Mouse (Mus musculus): ENCODE data around the gene Fdxacb1.

The Fdxacb1 gene

DNA sequence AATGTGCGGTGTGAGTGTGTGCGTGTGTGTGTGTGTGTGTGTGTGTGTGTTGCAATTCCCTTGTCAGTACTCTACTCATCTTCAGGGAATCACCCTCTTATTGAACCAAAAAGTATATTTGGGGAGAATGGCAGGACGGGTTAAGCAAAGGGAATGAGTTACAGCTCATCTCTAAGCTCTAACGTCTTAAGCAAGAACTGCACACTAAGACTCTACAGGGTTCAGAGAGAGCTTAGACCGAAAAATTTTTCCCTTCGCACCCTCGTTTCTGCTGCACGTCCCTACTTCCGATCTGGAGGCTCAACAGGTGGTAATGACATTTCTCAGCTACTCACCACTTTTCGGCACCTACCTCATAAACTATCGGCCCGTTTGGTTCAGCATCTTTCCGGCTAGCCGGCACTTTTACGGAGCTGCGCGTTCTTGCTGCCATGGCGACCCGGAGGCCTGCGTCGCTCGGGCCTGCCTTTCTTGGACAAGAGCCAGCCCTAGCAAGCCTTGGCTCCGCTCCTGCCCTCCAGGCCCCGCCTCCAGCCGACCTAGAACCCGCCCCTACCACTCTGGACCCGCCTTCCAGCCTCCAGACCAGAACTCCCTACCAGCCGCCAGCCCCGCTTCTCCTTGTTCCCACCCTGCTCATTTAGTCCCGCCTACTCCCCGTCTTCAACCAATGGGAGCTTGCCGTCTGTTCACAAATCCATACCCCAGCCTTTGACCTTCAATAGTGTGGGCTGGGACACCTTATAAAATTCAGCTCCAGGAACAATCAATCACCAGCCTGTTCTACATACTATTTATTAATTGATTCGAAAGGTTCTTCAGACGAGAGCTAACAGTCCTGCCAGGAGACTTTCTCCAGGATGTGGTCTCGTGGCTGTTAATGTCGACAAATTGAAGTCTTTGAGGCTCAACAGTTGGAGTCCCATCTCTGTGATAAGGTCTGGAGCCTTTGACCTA lies 28.8 kb upstream of the Fdxacb1 start, which contains the start of gene Dixdc1:
Dixdc1 (minus strand) TSS at position 604 of the 957 bp plus-strand sequence.
- Histone ChIP-seq H3K36me3 (ENCODE audit: control insufficient read depth, insufficient read depth, low read length, poor library complexity, severe bottlenecking) (no peaks in the 10 kb centered on the region), H3K27me3 (ENCODE audit: control insufficient read depth, insufficient read depth, low read length, poor library complexity, severe bottlenecking) (no peaks in the 10 kb centered on the region; the same call in 1 of the 2 replicates)
- DNase-seq (ENCODE audit: low read depth, low spot score) = peak; percentile 77

DNA sequence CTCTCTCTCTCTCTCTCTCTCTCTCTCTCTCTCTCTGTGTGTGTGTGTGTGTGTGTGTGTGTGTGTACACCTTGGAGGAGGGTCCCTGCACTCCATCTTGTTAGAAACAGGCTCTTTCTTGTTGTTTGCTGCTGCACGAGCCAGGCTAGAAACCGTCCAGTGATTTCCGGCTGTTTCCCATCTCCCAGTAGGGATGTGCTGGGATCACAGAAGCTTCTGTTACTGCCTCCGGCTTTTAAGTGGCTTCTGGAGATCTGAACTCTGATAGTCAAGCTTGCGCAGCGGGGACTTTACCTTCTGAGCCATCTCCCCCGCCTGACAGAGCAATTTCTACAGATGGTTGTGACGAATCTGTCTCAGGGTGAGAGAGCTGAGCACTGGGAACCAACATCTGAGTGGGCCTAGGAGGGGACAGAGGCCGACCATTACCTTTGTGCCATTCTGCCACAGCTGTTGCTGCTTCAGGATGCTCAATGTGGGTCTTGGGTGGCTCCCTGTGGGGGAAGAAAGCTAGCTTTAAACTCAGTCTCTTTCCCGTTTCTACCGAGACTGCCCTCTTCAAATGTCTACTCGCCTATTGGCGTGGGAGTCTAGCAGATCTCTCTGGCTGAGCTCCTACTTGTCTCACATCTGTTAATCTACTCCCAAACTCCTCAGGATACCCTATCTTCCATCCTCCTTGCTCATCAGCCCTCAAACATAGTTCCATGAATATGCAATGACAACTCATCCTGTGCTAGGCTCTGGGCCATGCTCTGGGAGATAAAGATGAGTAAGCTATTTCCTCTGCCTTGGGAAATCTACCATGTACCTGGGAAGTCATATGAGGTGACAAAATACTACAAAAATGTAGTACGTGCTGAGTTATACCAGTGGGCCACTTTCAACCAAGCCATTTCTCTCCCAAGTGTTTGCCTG lies 26.9 kb upstream of the Fdxacb1 start:
- no peak for DNase-seq (ENCODE audit: low read depth, low spot score)
- H3K27me3 ChIP-seq (ENCODE audit: control insufficient read depth, insufficient read depth, low read length, poor library complexity, severe bottlenecking) = no peaks in the 10 kb centered on the region; the same call in 1 of the 2 replicates
- H3K36me3 ChIP-seq (ENCODE audit: control insufficient read depth, insufficient read depth, low read length, poor library complexity, severe bottlenecking) = no peaks in the 10 kb centered on the region

DNA sequence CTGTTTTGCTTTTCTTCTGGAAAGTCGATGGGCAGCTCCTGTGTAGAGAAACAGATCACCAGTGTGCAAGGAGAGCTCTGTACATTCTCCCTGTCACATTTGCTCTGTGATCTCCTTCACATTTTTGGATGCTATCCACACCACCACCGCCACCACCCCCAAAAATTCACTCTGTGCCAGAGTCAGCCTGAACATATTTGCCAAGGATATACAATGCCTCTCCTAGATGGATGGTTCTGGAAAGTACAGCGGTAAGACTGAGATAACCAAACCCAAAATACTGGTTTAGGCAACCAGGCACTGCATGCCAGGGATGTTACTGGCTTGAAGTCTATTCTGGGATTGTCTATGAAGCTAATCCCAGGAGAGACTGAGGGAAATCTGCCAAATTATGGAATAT lies 25.8 kb upstream of the Fdxacb1 start:
- no peak for DNase-seq (ENCODE audit: low read depth, low spot score)
- Histone ChIP-seq H3K36me3 (ENCODE audit: control insufficient read depth, insufficient read depth, low read length, poor library complexity, severe bottlenecking) (no peaks in the 10 kb centered on the region), H3K27me3 (ENCODE audit: control insufficient read depth, insufficient read depth, low read length, poor library complexity, severe bottlenecking) (no peaks in the 10 kb centered on the region; the same call in 1 of the 2 replicates)

DNA sequence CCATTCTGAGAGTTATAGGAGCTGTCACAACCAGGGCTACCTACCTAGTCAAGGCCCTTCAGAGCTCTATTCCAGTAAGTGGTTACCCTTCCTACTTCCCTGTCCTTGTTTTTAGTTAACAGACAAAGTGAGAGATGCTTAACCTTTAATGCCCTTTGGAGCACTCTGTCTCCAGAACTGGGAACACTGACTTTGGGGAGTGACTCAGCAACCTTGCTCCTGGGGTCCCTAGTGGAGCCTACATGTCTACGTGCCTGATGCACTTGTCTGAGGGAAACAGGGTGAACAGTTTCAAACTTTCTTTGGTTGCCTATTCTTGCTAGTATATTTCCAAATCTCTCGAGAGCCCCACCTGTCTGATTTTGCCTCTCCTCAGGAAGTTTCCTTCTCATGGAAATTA lies 25.3 kb upstream of the Fdxacb1 start:
- H3K36me3 ChIP-seq (ENCODE audit: control insufficient read depth, insufficient read depth, low read length, poor library complexity, severe bottlenecking) = no peaks in the 10 kb centered on the region
- no peak for DNase-seq (ENCODE audit: low read depth, low spot score)
- H3K27me3 ChIP-seq (ENCODE audit: control insufficient read depth, insufficient read depth, low read length, poor library complexity, severe bottlenecking) = no peaks in the 10 kb centered on the region; the same call in 1 of the 2 replicates

DNA sequence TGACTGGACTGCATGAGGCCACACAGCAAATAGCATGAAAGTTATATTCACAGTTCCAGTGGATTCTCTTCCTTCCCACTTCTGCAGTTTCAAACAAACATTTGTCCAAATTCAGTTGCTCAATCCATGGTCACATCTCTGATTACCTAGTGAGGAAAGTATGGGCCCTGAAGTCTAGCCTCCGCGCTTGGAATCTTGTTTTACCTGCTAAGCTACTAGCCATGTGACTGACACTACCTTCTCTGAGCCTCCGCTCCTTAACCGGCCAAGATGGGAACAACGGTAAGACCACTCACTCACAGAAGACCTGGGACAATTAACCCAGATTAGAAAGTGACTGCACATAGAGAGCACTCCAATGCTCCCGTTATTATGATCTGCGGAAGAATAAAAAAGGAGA lies 22.2 kb upstream of the Fdxacb1 start:
- DNase-seq (ENCODE audit: low read depth, low spot score) = no peak
- Histone ChIP-seq H3K27me3 (ENCODE audit: control insufficient read depth, insufficient read depth, low read length, poor library complexity, severe bottlenecking) (no peaks in the 10 kb centered on the region; the same call in 1 of the 2 replicates), H3K36me3 (ENCODE audit: control insufficient read depth, insufficient read depth, low read length, poor library complexity, severe bottlenecking) (no peaks in the 10 kb centered on the region)

DNA sequence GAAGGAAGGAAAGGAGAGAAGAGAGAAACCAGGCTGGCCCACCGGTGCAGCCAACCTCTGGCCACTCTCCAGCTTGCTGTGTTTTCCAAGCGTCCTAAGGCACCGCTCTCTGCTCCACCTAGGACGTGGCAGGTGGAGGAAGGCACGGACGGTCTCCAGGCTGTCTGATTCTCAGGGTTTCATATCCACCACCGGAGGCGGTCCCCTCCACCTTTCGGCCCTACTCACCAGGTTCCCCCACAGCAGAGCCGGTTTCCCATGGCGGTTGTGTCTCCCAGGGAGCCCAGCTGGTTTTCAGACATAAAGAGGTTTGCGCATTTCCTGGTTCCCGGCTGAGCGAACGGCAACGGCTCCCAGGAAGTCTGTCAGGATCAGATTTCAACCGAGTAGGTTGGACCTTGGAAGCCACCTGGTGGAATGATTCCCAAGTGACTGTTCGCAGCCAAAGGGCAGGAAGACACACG lies 21.8 kb upstream of the Fdxacb1 start, which contains the start of gene 2310030G06Rik:
2310030G06Rik (minus strand) TSS at position 323 of the 464 bp plus-strand sequence.
- Histone ChIP-seq H3K36me3 (ENCODE audit: control insufficient read depth, insufficient read depth, low read length, poor library complexity, severe bottlenecking) (no peaks in the 10 kb centered on the region), H3K27me3 (ENCODE audit: control insufficient read depth, insufficient read depth, low read length, poor library complexity, severe bottlenecking) (no peaks in the 10 kb centered on the region; the same call in 1 of the 2 replicates)
- no peak for DNase-seq (ENCODE audit: low read depth, low spot score)

DNA sequence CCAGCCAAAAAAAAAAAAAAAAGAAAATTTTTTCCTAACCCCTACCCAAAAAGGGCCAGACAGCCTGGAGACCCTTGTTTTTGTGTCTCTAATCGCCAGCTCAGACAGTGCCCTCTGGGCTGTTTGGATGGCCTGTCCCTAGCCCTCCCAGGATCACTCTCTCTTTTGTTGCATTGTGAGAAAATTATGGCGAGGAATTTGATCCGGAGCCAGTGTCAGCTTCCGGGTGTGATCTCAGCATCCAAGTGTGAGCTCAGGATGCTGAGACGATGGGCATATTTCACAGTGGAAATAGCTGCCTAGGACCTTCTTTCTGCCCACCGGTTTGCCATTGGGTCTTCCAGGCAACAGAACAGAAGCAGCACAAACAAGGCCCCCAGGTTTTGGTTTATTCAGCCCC lies 17.3 kb upstream of the Fdxacb1 start:
- no peak for DNase-seq (ENCODE audit: low read depth, low spot score)
- no peaks in the 10 kb centered on the region for H3K36me3 ChIP-seq (ENCODE audit: control insufficient read depth, insufficient read depth, low read length, poor library complexity, severe bottlenecking)
- H3K27me3 ChIP-seq (ENCODE audit: control insufficient read depth, insufficient read depth, low read length, poor library complexity, severe bottlenecking) = no peaks in the 10 kb centered on the region

DNA sequence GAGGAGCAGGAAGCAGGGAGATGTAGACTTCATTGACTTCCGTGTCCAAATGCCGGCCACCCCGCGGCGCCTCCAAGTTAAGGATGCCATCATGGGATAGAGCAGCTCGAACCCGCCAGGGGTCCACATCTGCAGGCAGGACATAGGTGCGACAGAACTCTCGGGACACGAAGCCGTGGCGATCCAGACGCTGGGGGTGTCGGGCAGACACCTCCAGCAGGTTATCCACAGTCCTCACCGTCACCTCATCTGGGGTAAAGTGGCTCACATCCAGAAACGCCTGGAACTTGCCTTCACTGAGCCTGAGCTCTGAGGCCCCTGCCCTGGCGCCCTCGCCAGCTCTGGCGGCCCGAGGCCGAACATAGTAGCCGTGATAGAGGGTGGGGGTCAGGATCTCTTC lies 16.7 kb upstream of the Fdxacb1 start, which contains the start of gene Cryab:
Cryab (plus strand) TSS at position 3 of the 400 bp plus-strand sequence.
- no peaks in the 10 kb centered on the region for H3K36me3 ChIP-seq (ENCODE audit: control insufficient read depth, insufficient read depth, low read length, poor library complexity, severe bottlenecking)
- no peaks in the 10 kb centered on the region for H3K27me3 ChIP-seq (ENCODE audit: control insufficient read depth, insufficient read depth, low read length, poor library complexity, severe bottlenecking)
- DNase-seq (ENCODE audit: low read depth, low spot score) = no peak

DNA sequence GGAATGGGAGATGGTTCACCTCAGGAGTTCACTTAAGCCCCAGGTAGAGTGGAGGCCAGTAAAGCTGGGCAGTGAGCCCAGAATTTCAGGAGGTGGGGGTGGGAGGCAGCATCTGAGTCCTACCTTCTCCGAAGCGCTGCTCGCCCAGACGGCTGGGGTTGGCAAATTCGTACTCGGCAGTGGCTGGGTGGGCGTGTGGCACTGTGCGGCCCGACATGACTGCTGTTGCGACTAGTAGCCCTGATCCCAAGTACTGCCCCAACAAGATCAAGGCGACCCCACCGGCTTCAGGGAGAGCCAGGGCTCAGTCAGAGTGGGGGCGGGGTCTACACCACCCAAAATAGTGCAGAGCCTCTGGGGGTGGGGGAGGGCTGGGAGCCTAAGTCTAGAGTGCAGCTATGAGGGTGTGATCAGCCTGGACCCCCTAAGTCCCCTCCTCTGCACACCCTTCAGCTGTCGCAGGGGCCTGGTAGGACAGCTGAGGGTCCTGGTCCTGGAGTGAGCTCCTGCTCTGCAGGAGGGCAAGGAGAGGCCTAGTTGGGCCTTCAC lies 15.9 kb upstream of the Fdxacb1 start, which contains the start of gene Hspb2:
Hspb2 (minus strand) TSS at position 301 of the 549 bp plus-strand sequence.
- Histone ChIP-seq H3K36me3 (ENCODE audit: control insufficient read depth, insufficient read depth, low read length, poor library complexity, severe bottlenecking) (no peaks in the 10 kb centered on the region), H3K27me3 (ENCODE audit: control insufficient read depth, insufficient read depth, low read length, poor library complexity, severe bottlenecking) (no peaks in the 10 kb centered on the region)
- no peak for DNase-seq (ENCODE audit: low read depth, low spot score)

DNA sequence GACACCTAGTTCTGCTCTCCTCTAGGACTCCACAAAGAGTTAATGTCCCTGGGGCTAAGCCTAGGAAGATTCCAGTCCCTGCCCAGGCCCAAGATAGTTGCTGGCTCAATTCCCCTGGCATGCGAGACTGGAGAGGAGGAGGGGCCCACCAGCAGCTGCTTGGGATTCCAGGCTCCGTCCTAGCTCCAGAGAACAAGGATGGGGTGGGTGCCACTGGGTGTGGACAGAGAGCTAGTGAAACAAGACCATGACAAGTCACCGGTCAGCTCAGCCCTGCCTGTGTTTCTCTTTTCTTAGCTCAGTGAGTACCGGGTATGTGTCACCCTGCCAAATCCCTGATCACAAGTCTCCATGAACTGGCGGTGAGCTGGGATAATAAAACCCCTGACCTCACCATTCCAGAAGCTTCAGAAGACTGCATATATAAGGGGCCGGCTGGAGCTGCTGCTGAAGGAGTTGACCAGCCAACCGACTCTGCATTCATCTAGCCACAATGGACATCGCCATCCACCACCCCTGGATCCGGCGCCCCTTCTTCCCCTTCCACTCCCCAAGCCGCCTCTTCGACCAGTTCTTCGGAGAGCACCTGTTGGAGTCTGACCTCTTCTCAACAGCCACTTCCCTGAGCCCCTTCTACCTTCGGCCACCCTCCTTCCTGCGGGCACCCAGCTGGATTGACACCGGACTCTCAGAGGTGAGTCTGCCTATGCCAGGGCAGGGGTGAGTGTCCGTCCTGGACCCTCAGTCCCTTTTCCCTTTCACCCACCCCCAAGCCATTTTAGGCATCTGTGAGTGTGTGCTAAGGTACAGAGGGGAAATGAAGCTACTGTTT lies 15.0 kb upstream of the Fdxacb1 start:
- Histone ChIP-seq H3K27me3 (ENCODE audit: control insufficient read depth, insufficient read depth, low read length, poor library complexity, severe bottlenecking) (no peaks in the 10 kb centered on the region), H3K36me3 (ENCODE audit: control insufficient read depth, insufficient read depth, low read length, poor library complexity, severe bottlenecking) (no peaks in the 10 kb centered on the region)
- no peak for DNase-seq (ENCODE audit: low read depth, low spot score)

DNA sequence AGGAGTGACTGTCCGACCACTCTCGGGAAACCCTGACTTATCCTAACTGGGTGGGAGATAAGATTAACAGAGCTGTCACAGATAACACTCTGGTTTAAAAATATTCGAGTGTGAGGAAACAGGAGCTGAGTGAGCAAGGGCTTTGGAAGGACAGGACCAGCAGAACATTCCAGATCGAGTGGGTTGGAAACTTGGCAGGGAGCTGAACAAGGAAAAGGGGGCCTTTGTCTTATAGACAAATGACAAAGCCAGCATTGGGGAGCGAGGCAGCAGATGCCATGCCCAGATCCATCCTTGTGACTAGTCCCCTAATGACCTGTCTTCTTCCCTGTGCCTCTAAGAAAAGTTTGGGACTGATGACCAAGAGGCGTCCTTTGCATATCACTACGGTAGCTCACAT lies 14.1 kb upstream of the Fdxacb1 start:
- H3K27me3 ChIP-seq (ENCODE audit: control insufficient read depth, insufficient read depth, low read length, poor library complexity, severe bottlenecking) = no peaks in the 10 kb centered on the region
- no peaks in the 10 kb centered on the region for H3K36me3 ChIP-seq (ENCODE audit: control insufficient read depth, insufficient read depth, low read length, poor library complexity, severe bottlenecking)
- no peak for DNase-seq (ENCODE audit: low read depth, low spot score)

DNA sequence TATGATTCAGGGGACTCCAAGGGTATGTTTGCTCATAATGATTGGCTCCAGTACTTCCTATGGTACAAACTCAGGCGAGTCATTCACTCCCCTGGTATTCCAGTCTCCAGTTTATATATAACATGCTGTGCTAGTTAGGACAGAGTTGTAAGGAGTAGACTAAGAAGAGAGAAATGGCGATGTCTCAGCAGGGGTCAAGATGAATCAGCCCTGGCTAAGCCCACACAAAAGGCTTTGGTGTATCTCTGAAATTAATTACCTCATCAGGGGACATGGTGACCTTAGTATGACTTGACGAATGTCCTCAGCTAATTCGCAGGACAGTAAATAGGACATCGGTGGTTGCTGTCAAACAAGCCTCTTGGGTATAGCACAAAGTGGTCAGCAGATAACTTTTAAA lies 11.3 kb upstream of the Fdxacb1 start:
- H3K27me3 ChIP-seq (ENCODE audit: control insufficient read depth, insufficient read depth, low read length, poor library complexity, severe bottlenecking) = no peaks in the 10 kb centered on the region
- DNase-seq (ENCODE audit: low read depth, low spot score) = no peak
- H3K36me3 ChIP-seq (ENCODE audit: control insufficient read depth, insufficient read depth, low read length, poor library complexity, severe bottlenecking) = no peaks in the 10 kb centered on the region

DNA sequence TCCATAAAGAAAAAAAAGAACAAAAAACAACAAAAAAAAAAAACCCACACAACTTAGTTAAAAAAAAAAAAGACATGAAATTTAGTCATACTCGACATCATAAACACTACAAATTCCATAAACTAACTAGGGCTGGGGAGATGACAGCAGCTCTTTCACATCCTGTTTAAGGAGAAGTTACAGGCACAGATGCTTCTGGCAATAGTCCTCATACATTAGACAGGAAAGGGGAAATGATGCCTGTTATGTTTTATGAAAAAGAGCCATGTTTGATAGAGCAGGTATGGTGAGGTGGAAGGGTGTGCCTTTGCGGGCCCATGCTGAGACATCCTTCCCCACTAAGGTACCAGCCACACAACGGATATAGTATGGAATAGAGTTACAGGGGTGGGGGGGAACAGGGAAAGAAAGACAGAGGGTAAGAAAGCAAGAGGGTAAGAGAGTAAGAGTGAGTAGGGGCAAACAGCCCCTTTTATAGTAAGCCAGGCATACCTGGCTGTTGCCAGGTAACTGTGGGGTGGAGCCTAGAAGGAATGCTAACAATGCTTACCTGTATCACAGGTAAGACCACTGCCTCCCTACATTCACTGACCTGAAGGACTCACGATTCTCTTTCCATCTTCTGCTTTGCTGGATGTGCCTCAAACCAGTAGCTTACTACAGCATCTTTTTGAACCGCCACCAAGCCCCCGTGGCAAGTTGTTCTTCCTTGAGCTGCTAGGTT lies 6.4 kb upstream of the Fdxacb1 start:
- Histone ChIP-seq H3K36me3 (ENCODE audit: control insufficient read depth, insufficient read depth, low read length, poor library complexity, severe bottlenecking) (no peaks in the 10 kb centered on the region; the same call in 1 of the 2 replicates), H3K27me3 (ENCODE audit: control insufficient read depth, insufficient read depth, low read length, poor library complexity, severe bottlenecking) (no peaks in the 10 kb centered on the region)
- no peak for DNase-seq (ENCODE audit: low read depth, low spot score)

Measured in splenic B cell, adult 2 months (primary cell).